Mouse (Mus musculus) heart, embryonic 14.5 days (tissue): ENCODE data around the gene Cers6. TPM values are rescaled to one million over a fixed set of nuclear protein-coding genes. Genes with fewer than 3 reads are reported as not detected.

Experiments used
- ATAC-seq: fragments of 200-750 bp; cut with Nextera tagmentation; 2 replicates; pipeline ENCODE4 v1.8.0; 2017; ENCODE audit warnings: low read depth, moderate TSS enrichment; ENCODE audit not compliant: insufficient number of reproducible peaks, insufficient read depth, low FRiP score
- H3K27ac ChIP-seq, 2 experiments: fragments of 200-500 bp in 1 of 2; fragments of 300-500 bp in 1 of 2; sonication (generic) in 1 of 2; replicated peaks in 1 of 2; 2 replicates each; pipeline ENCODE4 v1.5.1; 2012 to 2014; ENCODE audit warnings: low read depth in 2 of 2, low read length in 2 of 2, control low read depth in 1 of 2, mild to moderate bottlenecking in 1 of 2, mixed read lengths in 1 of 2; ENCODE audit not compliant: control insufficient read depth in 1 of 2, insufficient read depth in 1 of 2
- H3K27me3 ChIP-seq: fragments of 300-500 bp; sonication (generic); 2 replicates; pipeline ENCODE4 v1.6.1; 2014; ENCODE audit warnings: mild to moderate bottlenecking, low read length, control low read depth; ENCODE audit not compliant: control insufficient read depth, insufficient read depth
- H3K36me3 ChIP-seq: fragments of 300-500 bp; sonication (generic); 2 replicates; pipeline ENCODE4 v1.6.1; 2014; ENCODE audit warnings: mild to moderate bottlenecking, control low read depth, low read length, mixed read lengths; ENCODE audit not compliant: control insufficient read depth, insufficient read depth
- H3K4me1 ChIP-seq, 2 experiments: fragments of 200-500 bp in 1 of 2; fragments of 300-500 bp in 1 of 2; sonication (generic) in 1 of 2; 2 replicates each; pipeline ENCODE4 v1.6.1; 2012 to 2014; ENCODE audit warnings: low read length in 2 of 2, control low read depth in 1 of 2, mixed read lengths in 1 of 2; ENCODE audit not compliant: control insufficient read depth in 2 of 2, insufficient read depth in 2 of 2
- H3K4me2 ChIP-seq: fragments of 300-500 bp; sonication (generic); 2 replicates; pipeline ENCODE4 v1.6.1; 2014; ENCODE audit warnings: mild to moderate bottlenecking, low read length
- H3K4me3 ChIP-seq, 2 experiments: fragments of 200-500 bp in 1 of 2; fragments of 300-500 bp in 1 of 2; sonication (generic) in 1 of 2; 2 replicates each; pipeline ENCODE4 v1.5.1; 2012 to 2014; ENCODE audit warnings: low read length in 2 of 2, mild to moderate bottlenecking in 2 of 2, control low read depth in 1 of 2, low read depth in 1 of 2, moderate library complexity in 1 of 2; ENCODE audit not compliant: control insufficient read depth in 1 of 2, insufficient read depth in 1 of 2
- H3K9ac ChIP-seq: fragments of 300-500 bp; sonication (generic); 2 replicates; pipeline ENCODE4 v1.6.1; 2014; ENCODE audit warnings: mild to moderate bottlenecking, low read length
- H3K9me3 ChIP-seq: fragments of 300-500 bp; sonication (generic); 2 replicates; pipeline ENCODE4 v1.6.1; 2016; ENCODE audit warnings: low read length, control low read depth; ENCODE audit not compliant: control insufficient read depth
- WGBS: fragments of 180-500 bp; shearing (Covaris S2); extraction: QIAGEN DNeasy Blood & Tissue Kit; methylation state at CpG from one replicate; pipeline ENCODE4 v1.1.7; 2014; 5-methylcytosine and 5-hydroxymethylcytosine counted together
- polyA plus RNA-seq: library from polyadenylated mRNA; unstranded; fragments of >200 nt; fragmentation: Nextera tagmentation; extraction: Ambion mirVana; gene quantifications from 2 replicates; pipeline ENCODE4 v1.2.1, GENCODE M21; 2014

The Cers6 gene
- polyA plus RNA-seq, 1 experiment from 2014 or later: 34.4 TPM

DNA sequence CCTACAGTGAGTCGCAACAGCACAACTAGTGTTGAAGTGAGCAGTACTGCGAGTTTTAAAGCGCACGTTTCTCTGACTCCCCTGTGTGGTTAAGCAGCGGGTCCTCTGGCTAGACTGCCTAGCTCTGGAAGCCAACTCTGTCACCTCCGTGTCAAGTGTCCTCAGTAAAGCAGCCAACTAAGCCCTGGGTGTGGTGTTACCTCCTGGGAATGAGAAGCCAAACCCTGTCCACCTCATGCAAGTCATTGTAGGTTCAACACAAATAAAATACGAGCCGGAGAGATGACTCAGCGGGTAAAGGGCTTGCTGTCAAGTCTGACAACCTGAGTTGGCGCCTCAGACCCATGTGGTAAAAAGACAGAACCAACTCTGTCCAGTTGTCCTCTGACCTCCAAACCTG is 287.9 kb downstream of the Cers6 start:
- Histone ChIP-seq H3K9ac (no peak overlapping the region), H3K4me3 (no peak overlapping the region), H3K4me2 (no peak overlapping the region), H3K4me1 (no peaks in the 10 kb centered on the region), H3K36me3 (no peaks in the 10 kb centered on the region), H3K27ac (no peak overlapping the region), H3K9me3 (no peaks in the 10 kb centered on the region), H3K27me3 (no peaks in the 10 kb centered on the region)
- WGBS: 78% methylated on average over 10 of the region's 10 CpGs
- ATAC-seq: no peak

DNA sequence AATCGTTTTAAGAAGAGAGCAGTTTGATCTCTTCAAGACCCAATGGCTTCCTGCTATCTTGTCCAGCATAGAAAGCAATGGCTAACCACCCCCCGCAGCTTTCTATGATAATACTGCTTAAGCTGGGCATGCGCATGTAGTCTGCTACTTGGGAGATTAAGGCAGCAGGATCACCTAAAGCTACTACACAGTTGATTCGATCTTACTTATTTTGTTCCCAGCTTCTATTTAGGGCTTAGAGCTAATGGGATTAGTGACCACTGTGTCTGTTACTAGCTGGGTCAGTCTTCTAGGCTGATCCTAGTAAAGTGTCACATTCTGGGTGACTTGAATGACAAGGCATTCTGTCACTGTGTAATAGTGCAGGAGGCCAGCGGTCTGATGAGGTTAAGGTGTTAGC is 289.6 kb downstream of the Cers6 start:
- Histone ChIP-seq H3K27me3 (no peaks in the 10 kb centered on the region), H3K9ac (no peak overlapping the region), H3K9me3 (no peaks in the 10 kb centered on the region), H3K4me2 (no peak overlapping the region), H3K27ac (no peak overlapping the region), H3K4me1 (no peaks in the 10 kb centered on the region), H3K4me3 (no peak overlapping the region), H3K36me3 (no peaks in the 10 kb centered on the region)
- ATAC-seq: no peak
- 59% methylated on average over 5 of the region's 5 CpGs for WGBS

DNA sequence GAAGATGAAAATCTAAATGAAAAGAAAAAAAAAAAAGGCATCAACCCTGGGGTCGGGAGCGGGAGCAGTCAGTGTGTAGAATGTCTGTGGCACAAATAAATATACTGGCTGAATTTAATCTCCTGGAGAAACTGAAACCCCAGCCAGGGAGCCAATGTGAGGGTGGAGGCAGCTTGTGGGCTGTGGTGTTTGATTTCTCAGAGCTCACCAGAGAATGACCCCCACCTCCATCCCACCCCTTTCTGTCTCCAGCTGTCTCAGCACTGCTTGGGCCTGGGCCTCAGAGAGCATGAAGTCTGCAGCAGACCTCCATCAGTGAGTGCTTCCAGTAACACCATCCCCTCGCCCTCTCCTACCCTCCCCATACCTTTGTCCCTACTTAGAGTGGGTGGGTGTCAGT is 294.6 kb downstream of the Cers6 start:
- Histone ChIP-seq H3K27ac (no peak overlapping the region), H3K9me3 (no peaks in the 10 kb centered on the region), H3K4me3 (no peak overlapping the region)

DNA sequence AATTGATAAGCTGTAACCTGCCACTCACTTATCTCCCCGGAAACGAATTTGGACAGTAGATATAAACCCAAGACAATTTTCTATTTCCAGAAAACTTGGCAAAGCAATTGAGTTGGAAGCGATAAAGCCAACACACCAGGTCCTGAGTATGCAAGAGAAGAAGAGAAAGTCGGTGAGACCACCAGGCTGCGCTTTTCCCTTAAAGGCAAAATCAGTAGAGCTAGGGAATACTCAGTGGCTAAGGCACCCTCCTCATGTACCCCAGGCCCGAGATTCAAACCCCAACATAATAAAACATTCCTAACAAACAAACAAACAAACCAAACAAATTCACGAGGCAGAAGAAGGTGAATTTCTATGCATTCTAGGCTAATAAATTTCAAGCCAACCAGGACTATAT is 295.0 kb downstream of the Cers6 start:
- WGBS: 43% methylated on average over 7 of the region's 7 CpGs
- no peaks in the 10 kb centered on the region for H3K9me3 ChIP-seq
- H3K4me1 ChIP-seq: peaks cover 0 to 4% of the 10 kb centered on the region in 2 experiments; a peak in 1 of 4 replicates
- H3K36me3 ChIP-seq: no peaks in the 10 kb centered on the region
- H3K9ac ChIP-seq: no peak overlapping the region
- H3K4me2 ChIP-seq: no peak overlapping the region
- no peak overlapping the region for H3K4me3 ChIP-seq
- ATAC-seq: no peak
- no peak overlapping the region for H3K27ac ChIP-seq
- H3K27me3 ChIP-seq: no peaks in the 10 kb centered on the region

More for the DNA sequence above, 294.6 kb downstream of the Cers6 start:
- Histone ChIP-seq H3K27me3 (no peaks in the 10 kb centered on the region), H3K36me3 (no peaks in the 10 kb centered on the region), H3K9ac (no peak overlapping the region), H3K4me1 (peaks cover 0 to 4% of the 10 kb centered on the region in 2 experiments; a peak in 1 of 4 replicates), H3K4me2 (no peak overlapping the region)
- no peak for ATAC-seq
- WGBS: 66% methylated on average over 3 of the region's 3 CpGs

DNA sequence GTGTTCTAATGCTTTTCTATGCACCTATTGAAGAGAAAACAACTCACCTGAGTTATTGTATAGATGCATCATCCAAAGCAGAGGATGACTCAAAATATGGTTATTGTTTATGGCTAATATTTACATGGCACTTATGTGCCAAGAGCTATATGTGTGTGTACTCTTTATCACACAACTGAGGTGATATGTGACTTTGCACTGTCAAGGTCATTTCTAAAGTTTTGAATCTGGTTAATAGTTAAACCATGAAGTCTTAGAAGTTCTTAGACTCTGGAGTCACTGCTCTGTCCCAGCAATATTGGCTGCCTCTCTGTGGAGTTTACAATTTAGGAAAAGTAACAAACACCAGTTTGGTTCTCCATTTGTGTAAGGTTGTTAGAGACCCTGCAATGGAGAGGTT is 297.7 kb downstream of the Cers6 start:
- H3K27me3 ChIP-seq: no peaks in the 10 kb centered on the region
- no peak overlapping the region for H3K27ac ChIP-seq
- ATAC-seq: no peak

More for the DNA sequence above, 297.7 kb downstream of the Cers6 start:
- Histone ChIP-seq H3K4me2 (no peak overlapping the region), H3K4me1 (peaks cover 3 to 8% of the 10 kb centered on the region in 2 experiments; a peak in 2 of 4 replicates), H3K4me3 (no peak overlapping the region), H3K36me3 (no peaks in the 10 kb centered on the region), H3K9ac (no peak overlapping the region), H3K9me3 (no peaks in the 10 kb centered on the region)

Other genes with a start within 250 kb of the Cers6 start
- not detected in 2 replicates for gene 4932414N04Rik, start 205.0 kb upstream of the Cers6 start, polyA plus RNA-seq